Mouse (Mus musculus): ENCODE measurements around the gene Enthd1. TPM values are rescaled to one million over a fixed set of nuclear protein-coding genes. Genes with fewer than 3 reads are reported as not detected.

Enthd1 gene
- polyA plus RNA-seq, 1 experiment, result not detected

DNA sequence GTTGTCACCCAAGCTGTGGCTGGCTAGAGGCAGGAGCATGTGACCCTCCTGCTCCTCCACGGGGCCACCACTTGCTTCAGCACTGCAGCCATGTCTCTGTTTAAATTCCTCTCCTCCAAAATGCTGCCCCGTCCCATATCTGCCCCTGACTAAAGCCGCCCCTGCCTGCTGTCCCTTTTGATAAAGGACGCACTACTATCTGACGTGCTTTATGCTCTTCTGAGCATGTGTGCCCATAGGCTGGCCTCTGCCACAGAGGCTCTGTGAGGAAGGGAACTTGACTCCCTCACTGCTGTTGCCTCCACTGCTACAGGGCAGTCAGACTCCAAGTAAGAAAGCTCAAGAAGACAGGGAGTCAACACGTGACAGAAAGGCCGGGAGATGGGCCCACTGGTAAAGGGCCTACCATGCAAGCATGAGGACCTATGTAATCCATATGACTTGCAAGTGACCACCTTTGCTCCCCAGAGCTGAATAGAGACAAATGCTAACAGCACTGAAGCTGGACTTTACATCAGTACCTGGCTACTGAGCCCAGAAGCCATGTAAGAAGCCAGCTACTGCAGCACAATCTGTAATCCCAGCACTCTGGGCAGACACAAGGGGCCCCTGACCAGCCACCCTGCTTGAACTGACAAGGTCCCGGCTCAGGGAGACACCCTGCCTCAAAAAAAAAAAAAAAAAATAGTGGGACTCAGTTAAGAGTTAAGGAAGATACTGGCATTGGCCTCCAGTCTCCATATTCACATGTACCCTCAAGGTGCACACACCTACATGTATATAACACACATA lies 32.5 kb downstream of the Enthd1 start:
- Histone ChIP-seq H3K4me1 (ENCODE audit: control insufficient read depth) (peaks cover 59% of the 10 kb centered on the region), H3K27me3 (ENCODE audit: control insufficient read depth) (no peaks in the 10 kb centered on the region), H3K4me3 (replicated peaks) (peak overlapping the region; percentile 33), H3K9me3 (ENCODE audit: control insufficient read depth, low read length) (no peaks in the 10 kb centered on the region), H3K36me3 (ENCODE audit: control insufficient read depth) (no peaks in the 10 kb centered on the region)
- peak; percentile 64 for TF ChIP-seq GATA1 (IDR thresholded peaks at IDR 0.05; ENCODE audit: low read length)
- TF ChIP-seq TAL1 (IDR thresholded peaks at IDR 0.05; ENCODE audit: low read length), result peak; percentile 77

DNA sequence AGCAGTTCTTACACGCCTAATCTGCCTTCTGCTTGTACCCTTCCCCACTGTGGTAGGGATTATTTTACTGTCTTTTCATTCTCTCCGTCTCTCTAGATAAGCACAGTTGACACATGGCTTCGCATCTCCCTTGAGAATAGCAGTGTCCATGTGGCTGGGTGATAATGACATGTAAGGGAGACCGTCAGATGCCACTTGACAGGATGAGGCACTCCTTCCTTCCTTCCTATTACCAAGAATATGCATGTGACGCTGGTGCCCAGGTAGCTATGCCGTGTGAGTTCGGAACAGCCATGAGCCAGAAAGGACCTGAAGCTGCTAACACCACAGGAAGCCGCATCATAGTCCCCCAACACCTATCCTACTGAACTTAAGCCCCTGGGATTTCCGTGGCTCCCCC lies 33.9 kb downstream of the Enthd1 start:
- Histone ChIP-seq H3K27me3 (ENCODE audit: control insufficient read depth) (no peaks in the 10 kb centered on the region), H3K36me3 (ENCODE audit: control insufficient read depth) (no peaks in the 10 kb centered on the region), H3K9me3 (ENCODE audit: control insufficient read depth, low read length) (no peaks in the 10 kb centered on the region), H3K4me1 (ENCODE audit: control insufficient read depth) (peaks cover 53% of the 10 kb centered on the region), H3K4me3 (replicated peaks) (peak overlapping the region; percentile 19)
- TF ChIP-seq GATA1 (IDR thresholded peaks at IDR 0.05; ENCODE audit: low read length) (0 out of 2 replicates have a peak, but pooled peaks have one; percentile 22), TAL1 (IDR thresholded peaks at IDR 0.05; ENCODE audit: low read length) (peak; percentile 40; the same call in 1 of the 3 replicates)

DNA sequence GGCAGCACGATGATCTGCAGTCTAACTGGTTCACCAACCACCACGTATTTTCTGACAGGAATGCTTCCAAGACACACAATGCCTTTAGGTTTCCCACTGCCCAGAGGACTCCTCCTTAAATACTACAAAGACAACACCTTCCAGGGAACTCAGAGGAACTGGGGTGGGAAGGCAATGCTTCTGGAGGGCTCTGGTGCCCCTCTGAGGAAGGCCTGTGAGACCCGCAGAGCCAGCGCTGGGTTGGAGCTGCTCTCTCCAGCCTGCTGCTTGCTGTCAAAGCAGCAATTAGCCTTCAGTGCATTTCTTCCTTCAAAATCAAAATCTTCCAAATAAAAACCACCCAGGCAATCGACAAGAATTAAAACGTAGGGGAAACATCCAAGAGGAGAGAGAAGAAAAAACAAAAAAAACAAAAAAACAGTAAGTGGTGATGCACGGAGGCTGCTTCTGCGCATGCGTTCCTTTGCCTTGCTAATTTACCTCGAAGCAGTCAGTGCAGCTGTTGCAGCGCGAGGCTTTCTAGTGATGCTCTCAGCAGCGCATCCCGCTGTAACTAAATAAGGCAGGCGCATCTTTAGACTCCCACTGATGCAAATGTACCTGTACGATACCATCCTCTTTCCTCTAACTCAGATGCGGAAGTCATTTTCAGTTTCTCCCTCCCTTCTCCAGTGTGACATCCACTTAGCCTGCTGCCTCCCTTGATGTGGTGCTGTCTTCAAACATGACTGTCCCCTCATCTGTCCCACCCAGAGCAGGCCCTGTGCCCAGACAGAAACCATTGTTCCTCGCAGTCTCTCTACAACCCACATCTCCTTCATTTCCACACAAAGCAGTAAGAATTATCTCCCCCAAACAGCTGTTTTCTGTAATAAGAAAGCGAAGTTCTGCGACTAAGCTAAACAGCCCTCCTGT lies 34.7 kb downstream of the Enthd1 start:
- no peaks in the 10 kb centered on the region for H3K27me3 ChIP-seq (ENCODE audit: control insufficient read depth)
- H3K9me3 ChIP-seq (ENCODE audit: control insufficient read depth, low read length), result peaks cover 2% of the 10 kb centered on the region; the same call in 1 of the 2 replicates
- no peaks in the 10 kb centered on the region for H3K36me3 ChIP-seq (ENCODE audit: control insufficient read depth)
- H3K4me1 ChIP-seq (ENCODE audit: control insufficient read depth), result peaks cover 53% of the 10 kb centered on the region
- H3K4me3 ChIP-seq (replicated peaks), result no peak overlapping the region
- no peak for TF ChIP-seq TAL1 (IDR thresholded peaks at IDR 0.05; ENCODE audit: low read length)
- TF ChIP-seq GATA1 (IDR thresholded peaks at IDR 0.05; ENCODE audit: low read length), result no peak

DNA sequence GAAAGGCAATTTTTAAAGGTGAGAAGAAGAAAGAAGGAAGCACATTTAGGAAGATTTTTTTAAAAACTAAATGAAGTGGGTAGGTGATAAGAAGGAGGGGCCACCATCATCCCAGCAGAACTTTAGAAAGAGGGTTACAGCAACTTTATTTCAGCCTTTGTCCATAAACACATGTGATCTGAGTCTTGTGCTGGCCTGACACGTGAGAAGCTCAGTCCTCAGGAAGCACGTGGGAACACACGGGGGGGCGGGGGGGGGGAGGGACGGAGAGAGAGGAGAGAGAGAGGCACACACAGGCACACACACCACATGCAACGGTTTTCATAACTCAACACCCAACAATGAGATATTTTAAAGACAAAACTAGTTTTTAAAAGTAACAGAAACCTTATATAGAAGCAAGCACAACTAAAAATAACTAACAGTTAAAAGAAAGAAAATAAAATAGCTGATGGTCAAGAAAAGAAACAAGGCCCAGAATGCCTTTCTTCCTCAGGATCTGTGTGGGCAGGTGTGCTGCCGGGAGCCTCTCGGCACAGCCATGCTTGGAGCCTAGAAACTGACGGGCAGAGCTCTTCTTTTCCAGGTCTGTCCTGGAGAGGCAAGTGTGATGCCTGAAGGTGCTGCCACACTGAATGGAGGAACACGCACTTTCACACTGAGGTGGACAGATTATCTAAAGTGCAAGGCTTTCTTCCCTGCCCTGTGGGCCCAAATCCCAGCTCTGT lies 43.1 kb downstream of the Enthd1 start:
- peaks cover 2% of the 10 kb centered on the region; the same call in 1 of the 2 replicates for H3K9me3 ChIP-seq (ENCODE audit: control insufficient read depth, low read length)
- H3K4me1 ChIP-seq (ENCODE audit: control insufficient read depth), result peaks cover 40% of the 10 kb centered on the region
- no peaks in the 10 kb centered on the region for H3K27me3 ChIP-seq (ENCODE audit: control insufficient read depth)
- TF ChIP-seq GATA1 (IDR thresholded peaks at IDR 0.05; ENCODE audit: low read length) (no peak), TAL1 (IDR thresholded peaks at IDR 0.05; ENCODE audit: low read length) (no peak)
- H3K36me3 ChIP-seq (ENCODE audit: control insufficient read depth), result no peaks in the 10 kb centered on the region
- no peak overlapping the region for H3K4me3 ChIP-seq (replicated peaks)

DNA sequence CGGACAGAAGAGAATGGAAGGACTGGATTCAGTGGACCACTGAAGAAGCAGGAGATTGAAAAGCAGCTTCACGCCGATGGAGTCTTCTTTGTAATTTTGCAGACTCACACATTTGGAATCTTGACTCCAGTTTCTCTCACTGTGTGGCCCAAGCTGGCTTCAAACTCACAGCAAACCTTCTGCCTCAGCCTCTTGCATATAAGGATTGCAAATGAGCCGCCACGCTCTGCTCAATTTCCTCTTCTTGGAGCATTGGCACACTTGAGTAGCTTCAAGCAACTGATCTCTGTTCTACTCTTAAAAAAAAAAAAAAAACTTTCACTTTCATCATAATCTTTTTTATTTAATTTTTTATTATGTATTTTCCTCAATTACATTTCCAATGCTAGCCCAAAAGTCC lies 45.0 kb downstream of the Enthd1 start:
- H3K4me1 ChIP-seq (ENCODE audit: control insufficient read depth), result peaks cover 43% of the 10 kb centered on the region
- TF ChIP-seq TAL1 (IDR thresholded peaks at IDR 0.05; ENCODE audit: low read length), result no peak
- TF ChIP-seq GATA1 (IDR thresholded peaks at IDR 0.05; ENCODE audit: low read length), result no peak

DNA sequence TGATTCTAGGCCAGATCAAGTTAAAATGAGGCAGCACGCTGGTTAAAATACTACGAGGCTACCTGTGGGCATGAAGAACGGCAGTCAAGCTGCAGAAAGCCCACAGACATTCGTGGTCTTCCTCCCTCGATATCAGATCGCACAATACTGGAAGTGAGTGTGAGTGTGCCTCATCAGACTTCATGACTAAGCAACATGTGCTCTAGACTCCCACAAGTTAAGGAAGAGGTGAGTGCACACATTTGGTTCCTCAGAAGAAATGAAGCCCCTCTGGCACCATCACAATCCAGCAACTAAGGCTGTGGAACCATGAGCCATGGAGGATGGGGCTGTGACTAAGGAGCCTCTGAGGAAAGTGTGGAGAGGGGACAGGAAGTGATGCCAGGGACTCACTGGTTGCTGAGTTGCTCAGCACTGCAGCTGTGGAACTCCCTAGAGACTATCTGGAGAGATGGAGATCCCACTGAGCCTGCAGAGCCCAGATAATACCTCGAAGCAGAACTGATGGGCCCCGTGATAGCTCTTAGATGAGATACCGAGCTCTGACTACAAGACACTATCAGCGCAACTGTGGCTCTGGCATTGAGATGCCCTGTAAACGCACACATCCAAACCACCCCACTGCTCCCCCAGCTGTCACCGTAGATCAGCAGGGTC lies 46.3 kb downstream of the Enthd1 start:
- Histone ChIP-seq H3K27me3 (ENCODE audit: control insufficient read depth) (peaks cover 6% of the 10 kb centered on the region), H3K36me3 (ENCODE audit: control insufficient read depth) (no peaks in the 10 kb centered on the region), H3K9me3 (ENCODE audit: control insufficient read depth, low read length) (no peaks in the 10 kb centered on the region), H3K4me3 (replicated peaks) (peak overlapping the region; percentile 27), H3K4me1 (ENCODE audit: control insufficient read depth) (peaks cover 43% of the 10 kb centered on the region)
- TF ChIP-seq GATA1 (IDR thresholded peaks at IDR 0.05; ENCODE audit: low read length), result peak; percentile 81
- 0 out of 3 replicates have a peak, but pooled peaks have one; percentile 30 for TF ChIP-seq TAL1 (IDR thresholded peaks at IDR 0.05; ENCODE audit: low read length)

More for the DNA sequence above, 45.0 kb downstream of the Enthd1 start:
- Histone ChIP-seq H3K4me3 (replicated peaks) (no peak overlapping the region), H3K36me3 (ENCODE audit: control insufficient read depth) (no peaks in the 10 kb centered on the region), H3K27me3 (ENCODE audit: control insufficient read depth) (peaks cover 6% of the 10 kb centered on the region), H3K9me3 (ENCODE audit: control insufficient read depth, low read length) (no peaks in the 10 kb centered on the region)

DNA sequence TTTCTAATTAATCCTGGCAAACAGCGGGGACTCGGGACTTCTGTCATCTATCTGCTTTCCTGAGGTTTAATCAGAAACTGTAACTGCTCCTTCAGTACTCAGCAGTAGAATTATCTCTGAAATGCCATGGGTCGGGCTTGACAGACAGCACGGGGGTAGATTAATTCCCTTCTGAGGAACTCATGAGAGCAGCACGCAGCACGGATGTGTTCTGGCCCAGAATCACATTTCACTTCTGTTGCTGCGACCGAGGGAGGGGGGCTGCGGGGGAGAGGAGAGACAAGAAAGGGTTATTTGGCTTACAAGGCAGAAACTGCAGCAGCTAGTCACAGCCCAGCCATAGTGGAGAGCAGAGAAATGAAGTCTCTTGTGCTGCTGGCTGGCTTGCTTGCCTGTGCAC lies 47.0 kb downstream of the Enthd1 start:
- TF ChIP-seq GATA1 (IDR thresholded peaks at IDR 0.05; ENCODE audit: low read length), result no peak
- no peak; the same call in 2 of the 3 replicates for TF ChIP-seq TAL1 (IDR thresholded peaks at IDR 0.05; ENCODE audit: low read length)
- peak overlapping the region; percentile 27 for H3K4me3 ChIP-seq (replicated peaks)

DNA sequence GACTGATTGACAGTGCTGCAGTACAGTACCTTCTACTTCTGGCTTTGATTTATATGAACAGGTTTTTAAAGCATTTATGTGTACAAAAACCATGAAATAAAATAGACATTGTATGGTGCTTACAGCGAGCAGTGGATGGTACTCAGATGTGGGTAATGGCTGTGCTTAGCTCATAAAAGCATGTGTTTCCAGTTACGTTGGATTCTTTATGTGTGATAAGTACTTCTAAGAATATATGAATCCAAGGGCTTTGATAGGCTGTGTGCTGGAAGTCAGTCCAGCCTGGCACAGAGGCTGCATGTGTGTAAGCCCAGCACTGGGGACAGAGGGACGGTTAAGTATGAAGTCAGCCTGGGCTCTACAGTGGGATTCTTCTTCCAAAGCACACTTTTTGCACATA lies 48.4 kb downstream of the Enthd1 start:
- H3K27me3 ChIP-seq (ENCODE audit: control insufficient read depth), result peaks cover 6% of the 10 kb centered on the region
- no peaks in the 10 kb centered on the region for H3K36me3 ChIP-seq (ENCODE audit: control insufficient read depth)
- TF ChIP-seq GATA1 (IDR thresholded peaks at IDR 0.05; ENCODE audit: low read length) (no peak), TAL1 (IDR thresholded peaks at IDR 0.05; ENCODE audit: low read length) (no peak)
- no peak overlapping the region for H3K4me3 ChIP-seq (replicated peaks)
- H3K4me1 ChIP-seq (ENCODE audit: control insufficient read depth), result peaks cover 39% of the 10 kb centered on the region
- no peaks in the 10 kb centered on the region for H3K9me3 ChIP-seq (ENCODE audit: control insufficient read depth, low read length)

More for the DNA sequence above, 47.0 kb downstream of the Enthd1 start:
- Histone ChIP-seq H3K27me3 (ENCODE audit: control insufficient read depth) (peaks cover 6% of the 10 kb centered on the region), H3K9me3 (ENCODE audit: control insufficient read depth, low read length) (no peaks in the 10 kb centered on the region), H3K4me1 (ENCODE audit: control insufficient read depth) (peaks cover 43% of the 10 kb centered on the region), H3K36me3 (ENCODE audit: control insufficient read depth) (no peaks in the 10 kb centered on the region)

All from erythroblast, embryonic 14.5 days (primary cell).